Mouse (Mus musculus): ENCODE data around the gene 6030408B16Rik.
A peak's percentile ranks its signal among the peaks of the same experiment; 100 is the strongest.

6030408B16Rik gene

DNA sequence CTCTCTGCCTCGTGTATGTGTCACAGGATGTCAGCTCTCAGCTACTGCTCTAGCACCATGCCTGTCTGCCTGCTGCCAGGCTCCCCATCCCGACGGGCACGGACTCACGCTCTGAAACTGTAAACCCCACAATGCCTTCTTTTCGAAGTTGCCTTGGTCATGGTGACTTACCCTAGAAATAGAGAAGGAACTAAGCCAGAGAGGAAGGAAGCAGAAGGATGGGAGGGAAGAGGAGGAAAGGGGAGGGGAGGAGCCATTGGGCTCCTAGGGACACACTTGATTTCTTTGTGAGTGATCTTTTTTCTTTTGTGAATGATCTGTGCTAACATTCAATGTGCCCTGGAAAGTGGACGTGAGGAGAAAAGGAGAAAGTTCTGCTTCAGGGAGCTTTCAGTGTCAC, 5.0 kb downstream of the 6030408B16Rik start:
- DNase-seq (ENCODE audit: low read depth, low spot score), result no peak

DNA sequence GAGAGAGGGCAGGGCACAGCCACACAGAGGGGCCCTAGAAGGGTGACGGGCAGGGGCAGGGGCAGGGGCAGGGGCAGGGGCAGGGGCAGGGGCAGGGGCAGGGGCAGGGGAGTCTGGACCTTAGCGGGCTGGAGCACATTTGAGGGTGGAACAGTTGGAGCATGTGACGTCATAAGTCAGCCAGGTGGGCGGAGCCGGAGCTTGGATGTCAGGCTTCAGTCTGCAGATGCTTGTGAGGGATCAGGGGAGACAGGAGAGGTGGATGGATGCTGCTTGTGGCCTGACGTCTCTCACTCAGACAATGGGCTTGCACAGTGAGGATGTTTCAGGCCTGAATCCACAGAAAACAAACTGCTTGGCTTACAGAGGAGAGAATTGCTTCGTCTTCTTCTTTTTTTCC, 5.5 kb downstream of the 6030408B16Rik start:
- no peak for DNase-seq (ENCODE audit: low read depth, low spot score)

DNA sequence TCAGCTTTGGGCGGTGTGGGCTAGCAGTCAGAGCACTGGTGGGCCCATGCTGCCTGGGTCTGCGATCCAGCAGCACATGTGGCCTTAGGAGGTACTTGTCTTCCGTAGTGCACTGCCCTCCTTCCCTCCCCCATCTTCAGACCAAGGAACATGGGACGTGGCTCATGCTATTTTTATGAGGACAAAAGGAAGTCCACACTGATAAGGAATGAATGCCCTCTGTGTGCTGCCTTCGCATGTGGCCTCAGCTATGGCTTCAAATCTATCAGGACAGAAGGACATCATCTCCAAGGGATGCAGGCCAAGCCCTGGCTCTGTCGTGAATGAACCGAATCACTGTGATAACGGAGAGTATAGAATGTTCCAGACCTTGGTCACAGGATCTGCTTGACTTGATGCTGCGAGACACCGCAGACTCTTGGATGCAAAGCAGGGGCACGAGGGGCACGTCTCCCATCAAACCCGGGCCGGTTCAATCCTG, 6.5 kb downstream of the 6030408B16Rik start:
- no peak for DNase-seq (ENCODE audit: low read depth, low spot score)

DNA sequence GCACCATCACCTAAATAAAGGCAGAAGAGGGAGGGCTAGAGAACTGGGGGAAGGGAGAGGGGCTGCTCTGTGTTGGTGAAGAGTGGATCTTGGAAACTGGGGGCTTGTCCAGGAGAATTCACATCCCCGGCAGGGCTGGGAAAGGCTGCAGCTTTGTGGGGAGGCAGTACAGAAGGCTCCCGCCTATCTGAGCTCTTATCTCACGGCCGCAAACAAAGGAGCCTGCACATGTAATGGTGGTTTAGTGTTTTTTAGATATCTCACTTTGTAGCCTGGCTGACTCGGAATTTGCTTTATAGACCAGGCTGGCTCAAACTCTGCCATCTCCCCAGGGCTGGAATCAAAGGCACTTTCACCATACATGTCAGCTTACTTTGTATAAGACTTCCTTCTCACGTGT, 7.1 kb downstream of the 6030408B16Rik start:
- no peak for DNase-seq (ENCODE audit: low read depth, low spot score)

DNA sequence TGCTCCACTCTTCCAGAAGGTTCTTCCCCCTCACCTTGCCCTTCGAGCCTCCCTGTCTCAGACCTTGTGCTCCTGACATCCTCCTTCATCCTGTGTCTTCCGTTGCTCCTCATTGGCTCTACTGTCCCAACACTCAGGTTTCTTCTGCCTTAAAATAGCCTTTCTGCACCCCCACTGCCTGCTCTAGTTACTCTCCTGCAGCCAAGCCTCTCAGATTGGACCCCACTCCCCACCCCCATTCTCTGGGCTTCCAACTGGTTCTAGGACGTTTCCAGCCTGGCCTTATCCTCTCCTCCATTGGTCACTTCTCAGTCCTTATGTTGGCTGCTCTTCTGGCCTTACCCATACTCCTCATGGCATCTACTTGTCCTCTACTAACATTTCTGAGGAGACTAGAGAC, 9.2 kb downstream of the 6030408B16Rik start:
- peak; percentile 89 for DNase-seq (ENCODE audit: low read depth, low spot score)

DNA sequence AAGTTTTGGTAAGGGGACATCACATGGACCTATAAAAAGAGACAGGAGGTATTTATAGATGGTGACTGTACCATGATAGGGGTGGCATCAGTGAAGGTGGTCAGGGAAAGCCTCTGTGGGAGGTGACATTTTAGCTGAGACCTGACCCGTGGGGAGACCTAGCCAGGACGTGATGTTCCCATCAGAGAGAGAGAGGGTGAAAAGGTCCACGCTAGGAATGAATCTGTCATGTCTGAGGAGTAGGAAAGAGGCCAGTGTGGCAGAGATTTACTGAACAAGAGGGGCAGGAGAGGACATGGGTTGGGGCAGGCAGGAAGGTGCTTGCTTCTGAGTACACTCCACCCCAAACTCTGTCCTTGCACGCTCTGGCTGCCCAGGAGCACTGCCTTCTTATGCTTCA, 10.8 kb downstream of the 6030408B16Rik start:
- peak; percentile 93 for DNase-seq (ENCODE audit: low read depth, low spot score)

DNA sequence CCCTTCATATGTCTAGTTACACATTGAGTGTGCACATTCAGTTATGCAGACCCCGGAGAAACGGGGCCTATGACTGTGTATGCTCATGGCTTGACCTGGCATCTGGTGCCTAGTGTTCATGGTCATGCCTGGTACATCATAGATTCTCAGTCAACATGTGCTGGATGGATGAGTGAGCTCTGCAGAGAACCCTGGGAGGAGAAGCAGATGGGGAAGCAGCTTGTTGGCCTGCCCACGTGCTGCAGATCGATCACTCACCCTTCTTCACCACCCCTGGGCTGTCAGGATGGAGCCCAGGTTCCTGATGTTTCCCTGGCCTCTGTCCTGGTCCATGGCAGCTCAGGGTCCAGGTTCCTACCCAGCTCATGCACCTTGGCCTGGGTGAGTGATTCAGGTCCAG, 13.4 kb downstream of the 6030408B16Rik start:
- no peak for DNase-seq (ENCODE audit: low read depth, low spot score)

DNA sequence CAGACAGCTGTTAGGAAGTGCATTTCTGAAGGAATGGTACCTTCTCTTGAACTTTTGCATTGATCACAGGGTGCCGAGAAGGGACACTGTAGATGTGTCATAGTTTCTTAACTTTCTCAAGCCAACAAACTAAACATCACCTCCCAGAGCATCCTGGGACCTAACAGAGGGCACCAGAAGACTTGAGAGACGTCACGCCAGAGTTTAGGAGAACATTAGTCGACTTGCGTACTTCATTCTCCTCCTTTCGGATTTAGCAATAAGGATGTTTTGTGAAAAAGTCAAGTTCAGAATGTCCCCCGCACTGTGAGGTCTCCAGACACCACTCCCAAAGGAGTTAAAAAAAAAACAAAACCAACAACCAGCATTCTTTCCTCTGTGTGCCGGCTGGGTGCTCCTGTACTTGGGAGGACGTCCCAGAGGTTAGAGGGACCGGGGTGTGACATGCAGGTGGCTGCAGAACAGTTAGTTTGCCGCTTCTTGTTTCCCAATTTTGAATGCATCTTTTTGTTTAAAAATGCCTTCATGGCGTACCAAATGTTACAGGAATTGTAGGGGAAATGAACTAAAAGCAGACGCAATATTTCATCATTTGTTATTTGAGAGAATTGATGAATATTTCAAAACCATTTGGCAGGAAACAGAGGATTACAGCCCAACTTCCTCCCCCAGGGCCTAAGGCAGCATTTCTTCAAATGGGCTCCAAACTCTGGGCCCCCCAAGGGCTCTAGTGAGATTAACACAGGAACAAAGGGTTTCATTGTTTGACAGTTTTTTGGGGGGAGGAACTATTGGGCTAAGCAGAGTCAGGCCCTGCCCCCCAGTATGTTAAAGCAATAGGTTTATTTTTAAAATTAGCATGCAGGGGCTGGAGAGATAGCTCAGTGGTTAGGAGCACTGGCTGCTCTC, 15.7 kb downstream of the 6030408B16Rik start:
- DNase-seq (ENCODE audit: low read depth, low spot score), result no peak

DNA sequence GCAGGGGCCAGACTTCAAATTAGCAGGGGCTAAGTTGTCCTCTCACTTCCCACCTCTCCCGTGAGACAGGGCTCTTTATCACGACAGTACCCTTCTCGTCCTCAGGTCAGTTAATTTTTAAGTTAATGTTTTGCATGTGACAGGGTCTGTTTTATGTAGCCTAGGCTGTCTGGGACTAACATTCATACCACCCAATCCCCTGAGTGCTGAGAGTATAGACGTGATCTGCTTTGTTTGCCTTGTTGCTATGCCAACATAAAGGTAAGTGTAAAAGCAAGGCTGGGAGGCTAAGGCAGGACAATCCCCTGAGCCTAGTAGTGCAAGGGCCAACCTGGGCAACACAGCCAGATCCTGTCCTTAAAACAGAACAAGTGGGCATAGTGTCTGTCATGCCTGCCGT, 16.5 kb downstream of the 6030408B16Rik start:
- no peak for DNase-seq (ENCODE audit: low read depth, low spot score)

DNA sequence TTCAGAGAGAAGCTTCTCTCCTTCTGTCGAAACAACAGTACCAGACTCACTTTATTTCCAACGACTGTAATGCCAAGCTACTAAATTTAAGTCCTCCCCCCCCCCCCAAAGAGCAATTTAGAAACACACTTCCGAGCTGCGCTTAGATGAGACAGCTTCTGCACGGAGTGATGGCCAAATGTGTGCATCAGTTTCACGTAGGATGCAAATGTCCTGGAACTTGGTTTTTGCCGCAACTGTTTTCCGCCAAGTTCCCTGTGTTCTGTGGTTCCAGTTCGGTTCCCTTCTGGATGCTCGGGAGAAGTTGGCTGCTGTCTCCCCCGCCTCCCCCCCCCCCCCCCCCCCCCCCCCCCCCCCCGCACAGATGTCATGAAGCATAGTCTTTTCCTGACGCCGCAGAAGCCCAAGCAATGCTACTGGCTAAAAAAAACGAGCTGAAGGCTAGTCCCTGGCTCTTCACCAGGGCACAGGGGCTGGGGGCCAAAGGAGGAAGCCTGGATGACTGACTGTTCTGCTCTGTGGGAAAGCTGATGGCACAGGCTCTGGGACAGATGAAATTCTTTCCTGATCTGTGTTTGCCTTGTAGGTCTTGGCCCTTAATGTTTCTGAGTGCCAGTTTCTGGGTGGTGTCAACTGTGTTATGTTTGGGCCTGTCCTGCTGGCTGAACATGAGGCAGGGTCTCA, 18.2 kb downstream of the 6030408B16Rik start:
- DNase-seq (ENCODE audit: low read depth, low spot score), result peak; percentile 74

DNA sequence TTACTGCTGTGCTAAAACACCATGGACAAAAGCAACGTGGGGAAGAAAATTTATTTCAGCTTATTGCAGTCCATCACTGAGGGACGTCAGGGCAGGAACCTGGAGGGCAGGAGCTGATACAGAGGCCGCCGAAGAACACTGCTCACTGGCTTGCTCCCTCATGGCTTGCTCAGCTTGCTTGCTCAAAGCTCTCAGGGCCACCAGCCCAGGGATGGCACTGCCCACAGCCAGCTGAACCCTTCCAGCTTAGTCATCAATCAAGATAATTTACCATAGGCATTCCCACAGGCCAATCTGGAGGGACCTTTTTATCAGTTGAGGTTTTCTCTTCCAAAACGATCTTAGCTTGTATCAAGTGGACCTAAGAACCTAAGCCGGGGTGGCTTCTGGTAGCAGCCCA, 19.0 kb downstream of the 6030408B16Rik start:
- no peak for DNase-seq (ENCODE audit: low read depth, low spot score)

DNA sequence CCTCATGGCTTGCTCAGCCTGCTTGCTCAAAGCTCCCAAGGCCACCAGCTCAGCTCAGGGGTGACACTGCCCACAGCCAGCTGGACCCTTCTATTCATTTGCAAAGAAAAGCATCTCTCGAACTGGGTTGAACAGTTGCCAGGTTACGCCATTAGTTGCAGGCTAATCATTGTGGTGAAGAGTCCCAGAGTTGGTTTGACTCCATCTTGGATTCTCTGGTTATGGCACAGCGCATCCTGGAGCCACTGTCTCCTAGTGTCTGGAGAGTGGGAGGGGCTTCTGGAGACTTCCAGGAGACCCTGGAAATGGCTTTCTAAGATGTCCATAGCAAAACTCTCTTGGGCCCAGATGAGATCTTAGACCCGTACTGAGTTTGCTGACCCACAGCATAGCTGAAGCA, 22.4 kb downstream of the 6030408B16Rik start:
- no peak for DNase-seq (ENCODE audit: low read depth, low spot score)

DNA sequence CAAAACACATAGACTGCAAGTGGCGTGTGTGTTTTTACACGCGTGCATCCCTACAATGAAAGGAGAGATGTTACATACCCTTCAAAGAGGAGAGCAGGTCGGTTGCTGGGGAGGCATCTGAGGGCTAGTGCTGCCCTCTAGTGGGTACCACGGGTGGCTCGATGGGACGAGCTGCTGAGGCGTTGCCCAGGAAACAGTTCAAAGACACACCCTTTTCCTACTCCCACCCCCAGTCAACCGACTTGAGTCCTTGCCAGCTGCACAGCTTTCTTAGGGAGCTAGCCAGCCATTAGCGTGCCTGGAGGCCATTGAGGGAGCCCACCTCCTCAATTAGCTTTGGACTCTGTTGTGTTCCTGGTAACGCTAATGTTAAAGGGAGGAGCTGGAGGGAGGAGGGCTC, 22.8 kb downstream of the 6030408B16Rik start:
- DNase-seq (ENCODE audit: low read depth, low spot score), result peak; percentile 90

DNA sequence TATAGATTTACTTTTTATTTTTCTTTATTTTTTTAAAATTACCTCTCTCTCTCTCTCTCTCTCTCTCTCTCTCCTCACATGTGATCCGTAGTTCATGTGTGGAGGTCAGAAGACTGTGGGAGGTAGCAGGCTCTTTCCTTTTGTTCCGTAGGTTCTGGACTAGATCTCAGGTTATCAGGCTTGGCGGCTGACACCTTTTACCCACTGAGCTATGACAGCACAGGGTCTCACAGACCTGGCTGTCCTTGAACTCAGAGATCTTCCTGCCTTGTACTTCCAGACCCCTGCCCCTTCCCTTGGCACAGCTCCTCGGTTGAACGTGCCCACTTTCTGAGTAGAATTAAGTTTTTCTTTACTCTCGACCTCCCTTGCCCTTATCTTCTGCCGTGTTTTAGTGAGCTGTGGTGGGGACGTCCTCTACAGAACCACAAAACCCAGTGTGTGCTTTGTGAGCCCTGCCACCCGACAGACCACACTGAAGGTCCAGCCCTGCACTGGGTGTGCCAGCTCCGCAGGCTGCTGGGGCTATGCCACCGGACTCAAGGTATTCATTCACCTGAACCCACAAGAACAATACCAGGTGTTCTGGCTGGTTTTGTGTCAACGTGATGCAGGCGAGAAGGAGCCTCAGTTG, 23.4 kb downstream of the 6030408B16Rik start:
- DNase-seq (ENCODE audit: low read depth, low spot score), result no peak

DNA sequence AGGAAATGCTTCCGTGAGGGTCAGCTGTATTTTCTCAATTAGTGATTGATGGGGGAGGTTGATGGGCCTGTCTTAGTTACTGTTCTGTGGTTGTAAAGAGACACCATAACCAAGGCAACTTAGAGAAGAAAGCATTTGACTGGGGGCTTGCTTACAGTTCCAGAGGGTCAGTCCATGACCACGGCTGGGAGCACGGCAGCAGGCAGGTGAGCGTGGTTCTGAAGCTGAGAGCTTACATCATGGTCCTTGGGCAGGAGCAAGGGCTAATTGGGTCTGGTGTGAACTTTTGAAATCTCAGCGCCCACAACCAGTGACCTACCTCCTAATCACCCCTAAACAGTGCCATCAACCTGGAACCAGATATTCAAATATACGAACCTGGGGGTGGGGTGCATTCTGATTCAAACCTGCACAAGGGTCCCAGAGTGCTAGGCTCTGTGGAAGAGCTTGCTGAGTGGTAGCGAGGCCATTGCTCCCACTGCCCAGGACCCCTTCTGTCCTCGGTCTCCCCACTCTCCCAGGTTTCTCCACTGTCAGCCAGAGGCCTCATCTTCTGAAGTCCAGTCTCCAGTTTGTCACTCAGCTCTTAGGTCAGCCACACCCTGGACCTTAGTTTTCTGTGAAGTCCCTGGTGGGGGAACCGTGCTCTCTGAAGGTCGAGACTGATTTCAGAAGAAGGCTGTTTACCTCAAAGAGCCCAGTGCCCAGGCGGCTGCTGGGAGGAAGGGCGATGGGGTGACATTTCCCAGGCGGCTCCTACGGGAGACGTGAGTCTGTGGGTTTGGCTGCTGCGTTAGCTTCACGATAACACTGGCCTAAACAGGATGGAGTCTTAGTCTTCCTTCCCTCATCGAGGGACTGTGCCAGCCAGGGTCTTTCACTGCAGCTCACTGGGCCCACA, 24.2 kb downstream of the 6030408B16Rik start:
- no peak for DNase-seq (ENCODE audit: low read depth, low spot score)

DNA sequence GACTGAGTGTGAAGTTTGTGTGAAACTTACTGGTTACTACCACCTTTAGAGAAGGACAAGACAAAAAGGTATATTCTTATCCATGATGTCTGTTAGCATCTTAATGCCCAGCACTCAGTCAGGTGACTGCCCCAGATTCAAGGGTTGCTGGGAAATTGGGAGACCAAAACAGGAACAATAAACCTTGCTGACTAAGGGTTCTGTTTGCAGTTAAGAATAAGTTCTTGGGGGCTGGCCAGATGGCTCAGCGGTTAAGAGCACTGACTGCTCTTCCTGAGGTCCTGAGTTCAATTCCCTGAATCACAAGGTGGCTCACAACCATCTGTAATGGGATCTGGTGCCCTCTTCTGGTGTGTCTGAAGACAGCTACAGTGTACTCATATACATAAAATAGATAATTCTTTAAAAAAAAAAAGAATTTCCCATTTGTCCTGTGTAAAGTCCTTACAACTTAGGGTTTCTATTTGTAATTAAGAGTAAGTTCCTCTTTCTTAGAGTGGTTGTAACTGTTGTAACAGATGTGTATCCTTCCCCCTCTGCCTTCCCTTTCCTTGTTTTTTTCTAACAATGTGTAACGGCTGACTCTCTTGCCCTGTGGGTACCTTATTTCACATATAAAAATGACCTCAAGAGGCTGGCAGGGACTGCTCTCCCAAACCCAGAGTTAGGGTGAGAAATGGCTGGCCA, 24.9 kb downstream of the 6030408B16Rik start:
- no peak for DNase-seq (ENCODE audit: low read depth, low spot score)

DNA sequence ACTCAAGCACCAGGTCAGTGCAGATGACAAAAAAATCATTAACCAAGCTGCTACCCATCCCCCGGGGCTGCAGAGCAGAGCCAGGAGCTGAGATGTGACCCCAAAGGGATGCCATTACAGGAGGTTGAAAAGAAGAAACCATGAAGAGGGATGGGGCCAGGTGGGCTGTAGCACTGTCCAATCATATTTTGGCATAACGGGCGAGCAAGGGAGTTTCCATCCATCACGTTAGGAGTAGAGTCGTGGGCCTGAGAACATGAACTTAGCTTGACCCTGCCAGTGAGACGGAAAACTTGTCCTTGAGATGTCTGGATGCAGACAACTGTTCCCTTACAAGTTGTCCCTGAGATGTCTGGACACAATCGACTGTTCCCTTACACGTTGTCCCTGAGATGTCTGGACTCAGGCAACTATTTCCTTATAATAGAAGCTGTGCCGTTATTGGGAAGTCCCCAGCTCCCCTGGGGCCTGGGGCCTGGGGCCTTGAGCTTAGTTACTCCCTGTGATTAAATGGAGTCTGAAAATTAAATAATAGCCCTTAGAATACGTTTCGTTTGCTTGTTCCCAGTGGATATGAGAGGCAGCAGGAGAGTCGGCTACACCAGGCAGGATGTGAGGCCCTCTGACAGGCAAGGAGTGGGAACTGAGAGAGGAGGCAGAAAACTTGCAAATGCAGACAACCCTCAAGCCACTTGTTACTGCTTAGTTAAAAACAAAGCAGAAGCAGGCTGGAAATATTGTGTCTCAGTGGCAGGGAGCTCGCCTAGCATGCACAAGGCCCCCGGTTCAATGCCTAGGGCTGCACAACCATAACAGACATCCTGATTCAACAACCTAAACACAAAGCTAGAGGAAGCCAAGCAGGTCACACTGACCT, 26.1 kb downstream of the 6030408B16Rik start:
- DNase-seq (ENCODE audit: low read depth, low spot score), result no peak

DNA sequence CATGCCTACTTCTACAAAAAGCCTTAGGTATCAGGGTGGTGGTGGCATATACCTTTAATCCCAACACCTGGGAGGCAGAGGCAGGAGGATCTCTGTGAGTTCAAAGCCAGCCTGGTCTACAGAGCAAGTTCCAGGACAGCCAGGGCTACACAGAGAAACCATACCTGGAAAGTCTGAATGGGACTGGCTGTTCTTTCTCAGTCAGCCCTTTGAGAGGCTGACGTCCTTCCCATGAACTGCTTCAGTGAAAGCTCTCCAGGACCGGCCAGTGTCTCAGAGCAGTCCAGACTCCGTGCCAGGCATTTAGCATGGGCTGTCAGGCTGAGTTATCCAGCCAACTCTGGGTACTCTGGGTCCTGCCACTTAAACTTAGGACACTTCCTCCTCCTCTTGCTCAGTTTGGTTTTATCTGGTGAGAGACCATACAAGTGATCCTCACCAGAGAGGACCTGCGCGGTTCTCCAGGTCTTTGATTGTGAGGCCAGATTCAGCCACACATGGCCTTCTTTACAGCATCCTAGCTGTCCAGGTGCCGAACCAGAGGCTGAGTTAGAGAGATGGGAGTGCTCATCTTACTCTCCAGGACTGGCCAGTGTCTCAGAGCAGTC, 27.1 kb downstream of the 6030408B16Rik start:
- DNase-seq (ENCODE audit: low read depth, low spot score), result no peak

DNA sequence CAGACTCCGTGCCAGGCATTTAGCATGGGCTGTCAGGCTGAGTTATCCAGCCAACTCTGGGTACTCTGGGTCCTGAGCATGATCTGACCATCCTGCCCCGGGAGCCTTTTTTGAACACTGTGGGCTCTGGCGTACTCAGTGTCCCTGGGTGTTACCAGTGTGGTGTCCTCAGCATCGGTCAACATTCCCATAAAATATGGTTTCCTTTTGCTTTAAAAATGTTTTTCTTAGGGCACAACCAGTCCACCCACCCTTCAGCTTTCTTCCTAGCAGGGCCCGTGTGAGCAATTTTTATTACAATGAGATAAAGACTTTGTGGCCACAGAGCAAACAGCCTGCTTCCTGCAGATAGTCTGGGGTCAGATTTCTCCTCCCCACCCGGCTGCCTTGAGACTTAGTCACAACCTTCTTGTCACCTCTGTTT, 27.6 kb downstream of the 6030408B16Rik start:
- no peak for DNase-seq (ENCODE audit: low read depth, low spot score)

Data from skeletal muscle tissue, adult 2 months (tissue).